Mouse (Mus musculus): ENCODE results near the gene Mrpl52.

DNA sequence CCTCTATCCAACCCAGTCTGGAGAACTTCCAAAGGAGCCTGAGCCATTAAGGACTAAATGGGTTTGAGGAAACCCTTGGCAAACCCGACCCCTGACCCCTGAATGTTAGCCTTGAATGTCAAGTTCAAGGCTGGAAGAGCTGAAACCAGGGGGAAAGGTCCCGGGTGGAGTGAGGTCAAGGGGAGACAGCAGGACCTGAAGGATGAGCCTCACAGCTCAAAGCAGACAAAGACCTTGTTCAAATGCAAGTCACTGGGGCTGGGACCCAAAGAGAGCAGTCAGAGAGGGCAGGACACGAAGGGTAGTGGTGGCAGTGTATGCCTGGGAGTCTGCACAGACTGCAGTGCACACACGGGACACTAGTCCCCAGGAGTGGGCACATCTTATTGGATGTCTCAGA, 14.7 kb downstream of the Mrpl52 start:
- no peak for TF ChIP-seq CTCF (IDR thresholded peaks at IDR 0.05; ENCODE audit: low read depth, low read length)
- no peak for TF ChIP-seq POLR2A (IDR thresholded peaks at IDR 0.05; ENCODE audit: borderline replicate concordance, low read depth, low read length)
